Mouse (Mus musculus): ENCODE measurements around the gene Hormad1. TPM values are rescaled to one million over a fixed set of nuclear protein-coding genes. Genes with fewer than 3 reads are reported as not detected.
"Not testable (repeated sequence)": the region's sequence is repeated elsewhere in the genome, so short reads cannot be mapped to it uniquely, and the experiment has no call there.

Hormad1 gene
- total RNA-seq, 2 experiments from 2014 or later: not detected

DNA sequence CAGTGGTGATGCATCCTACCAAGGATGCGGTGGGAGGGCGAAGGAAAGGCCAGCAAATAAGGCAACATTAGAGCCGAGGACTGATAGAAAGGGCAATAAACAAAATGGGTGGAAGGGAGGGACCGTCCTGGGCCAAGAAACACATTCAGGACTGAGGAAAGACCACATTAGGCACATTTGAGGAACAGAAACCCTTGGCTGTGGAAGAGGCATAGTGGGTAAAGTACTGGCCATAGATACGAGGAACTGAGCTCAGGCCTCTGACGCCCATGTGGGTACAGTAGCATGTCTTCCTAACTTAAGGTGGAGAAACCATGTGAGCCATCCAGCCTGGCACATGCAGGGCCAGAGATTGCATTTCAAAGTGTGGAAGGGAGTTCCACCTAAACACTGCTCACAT lies 29.7 kb upstream of the Hormad1 start:
- no peak for DNase-seq (ENCODE audit: extremely low spot score in 1 of 2, low spot score in 2 of 2)
- no peak for TF ChIP-seq CTCF (IDR thresholded peaks at IDR 0.05)
- intact Hi-C loops (cut with DNase I): no loop called here
- Histone ChIP-seq H3K4me3 (no peak overlapping the region), H3K27ac (no peak overlapping the region)

GRCm38 (mm10) chr3:95531025-95531424 lies 28.5 kb upstream of the Hormad1 start:
- Histone ChIP-seq H3K4me3 (no peak overlapping the region), H3K27ac (no peak overlapping the region)
- DNase-seq (ENCODE audit: extremely low spot score in 1 of 2, low spot score in 2 of 2): no peak
- no peak for TF ChIP-seq CTCF (IDR thresholded peaks at IDR 0.05)
- intact Hi-C loops (cut with DNase I): no loop called here

- Histone ChIP-seq H3K4me3 (no peak overlapping the region), H3K27ac (no peak overlapping the region)
- intact Hi-C loops (cut with DNase I): no loop called here
- no peak for TF ChIP-seq CTCF (IDR thresholded peaks at IDR 0.05)
- DNase-seq (ENCODE audit: extremely low spot score in 1 of 2, low spot score in 2 of 2): no peak
Observed at GRCm38 (mm10) chr3:95533364-95533763, 26.1 kb upstream of the Hormad1 start.

GRCm38 (mm10) chr3:95534927-95535326 lies 24.6 kb upstream of the Hormad1 start:
- DNase-seq (ENCODE audit: extremely low spot score in 1 of 2, low spot score in 2 of 2): no peak
- intact Hi-C loops (cut with DNase I): no loop called here
- no peak for TF ChIP-seq CTCF (IDR thresholded peaks at IDR 0.05)
- Histone ChIP-seq H3K27ac (no peak overlapping the region), H3K4me3 (no peak overlapping the region)

DNA sequence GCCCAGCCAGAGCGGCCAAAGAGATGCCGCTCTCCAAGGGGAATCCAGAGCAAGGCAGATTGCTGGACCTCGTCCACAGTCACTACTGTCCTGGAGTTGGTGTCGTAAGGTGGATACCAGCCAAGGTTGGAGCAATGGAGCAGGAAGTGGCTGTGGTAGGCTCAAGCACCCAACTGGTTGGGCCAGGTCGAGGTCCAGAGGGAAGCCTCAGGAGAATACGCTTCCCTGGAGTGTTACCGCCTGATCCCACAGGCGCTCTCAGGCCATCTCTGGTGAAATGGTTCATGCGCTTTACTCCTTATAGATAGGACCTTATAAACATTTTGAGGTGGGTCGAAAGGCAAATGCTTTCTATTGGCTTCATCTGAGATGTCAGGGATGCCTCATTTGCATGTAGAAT lies 20.5 kb upstream of the Hormad1 start:
- H3K27ac ChIP-seq: no peak overlapping the region
- intact Hi-C loops (cut with DNase I): no loop called here
- no peak for DNase-seq (ENCODE audit: extremely low spot score in 1 of 2, low spot score in 2 of 2)
- H3K4me3 ChIP-seq: no peak overlapping the region
- TF ChIP-seq CTCF (IDR thresholded peaks at IDR 0.05): no peak

DNA sequence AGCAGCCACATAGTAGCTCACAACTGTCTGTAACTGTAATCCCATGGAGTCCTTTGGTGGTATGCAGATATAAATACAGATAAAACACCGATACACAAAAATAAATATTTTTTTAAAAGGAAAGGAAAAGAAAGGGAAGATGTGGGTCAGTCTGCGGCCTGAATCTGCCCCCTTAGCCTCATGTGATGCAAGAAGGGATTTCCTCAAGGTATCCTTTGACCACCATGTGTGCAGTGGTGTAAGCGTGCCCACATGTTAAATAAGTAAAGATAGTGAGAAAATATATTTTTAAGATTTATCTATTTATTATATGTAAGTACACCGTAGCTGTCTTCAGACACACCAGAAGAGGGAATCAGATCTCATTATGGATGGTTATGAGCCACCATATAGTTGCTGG lies 19.6 kb upstream of the Hormad1 start:
- Histone ChIP-seq H3K27ac (no peak overlapping the region), H3K4me3 (no peak overlapping the region)
- no peak for DNase-seq (ENCODE audit: extremely low spot score in 1 of 2, low spot score in 2 of 2)
- TF ChIP-seq CTCF (IDR thresholded peaks at IDR 0.05): no peak
- intact Hi-C loops (cut with DNase I): loop anchor here (10.0 kb wide), 1 partner anchor 125 kb away; no protein-coding TSS in a partner anchor

DNA sequence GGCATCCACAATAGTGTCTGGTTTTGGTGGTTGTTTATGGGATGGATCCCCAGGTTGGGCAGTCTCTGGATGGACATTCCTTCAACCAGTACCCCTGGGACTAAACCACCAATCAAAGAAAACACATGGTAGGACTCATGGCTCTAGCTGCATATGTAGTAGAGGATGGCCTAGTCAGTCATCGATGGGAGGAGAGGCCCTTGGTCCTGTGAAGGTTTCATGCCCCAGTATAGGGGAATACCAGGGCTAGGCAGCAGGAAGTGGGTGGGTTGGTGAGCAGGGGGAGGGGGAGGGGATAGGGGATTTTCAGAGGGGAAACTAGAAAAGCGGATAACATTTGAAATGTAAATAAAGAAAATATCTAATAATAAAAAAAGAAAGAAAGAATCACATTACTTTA lies 18.3 kb upstream of the Hormad1 start:
- not testable (repeated sequence) for H3K4me3 ChIP-seq; DNase-seq (ENCODE audit: extremely low spot score in 1 of 2, low spot score in 2 of 2); H3K27ac ChIP-seq
- intact Hi-C loops (cut with DNase I): loop anchor here (10.0 kb wide), 1 partner anchor 126 kb away; no protein-coding TSS in a partner anchor

GRCm38 (mm10) chr3:95542171-95542570 lies 17.3 kb upstream of the Hormad1 start:
- TF ChIP-seq CTCF (IDR thresholded peaks at IDR 0.05): no peak
- intact Hi-C loops (cut with DNase I): loop anchor here (10.0 kb wide), 1 partner anchor 127 kb away; no protein-coding TSS in a partner anchor
- H3K27ac ChIP-seq: no peak overlapping the region
- DNase-seq (ENCODE audit: extremely low spot score in 1 of 2, low spot score in 2 of 2): no peak
- no peak overlapping the region for H3K4me3 ChIP-seq

- no peak overlapping the region for H3K4me3 ChIP-seq
- intact Hi-C loops (cut with DNase I): loop anchor here (10.0 kb wide), 1 partner anchor 128 kb away; no protein-coding TSS in a partner anchor
- no peak for DNase-seq (ENCODE audit: extremely low spot score in 1 of 2, low spot score in 2 of 2)
- no peak for TF ChIP-seq CTCF (IDR thresholded peaks at IDR 0.05)
- no peak overlapping the region for H3K27ac ChIP-seq
Observed at GRCm38 (mm10) chr3:95542981-95543380, 16.5 kb upstream of the Hormad1 start.

GRCm38 (mm10) chr3:95550176-95550575 lies 9.3 kb upstream of the Hormad1 start:
- intact Hi-C loops (cut with DNase I): no loop called here
- no peak overlapping the region for H3K4me3 ChIP-seq
- no peak for TF ChIP-seq CTCF (IDR thresholded peaks at IDR 0.05)

DNA sequence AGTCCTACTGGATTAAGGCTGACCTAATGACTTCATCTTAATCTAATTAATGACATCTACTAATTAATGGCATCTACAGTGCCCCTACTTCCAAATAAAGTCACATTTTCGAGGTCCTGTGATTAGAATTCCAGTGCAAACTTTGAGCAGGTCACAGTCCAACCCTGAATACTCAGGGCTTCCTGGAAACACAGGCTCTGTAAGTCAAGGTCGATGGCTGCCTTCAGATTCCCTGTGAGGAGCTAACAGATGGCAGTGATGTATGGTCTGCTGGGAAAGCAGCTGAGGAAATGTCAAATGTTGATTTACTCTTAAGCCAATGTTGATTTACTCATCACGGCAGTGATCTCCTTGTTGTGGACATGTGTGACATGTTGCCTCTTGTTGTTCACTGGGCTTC lies 5.5 kb upstream of the Hormad1 start:
- Histone ChIP-seq H3K27ac (no peak overlapping the region), H3K4me3 (no peak overlapping the region)
- DNase-seq (ENCODE audit: extremely low spot score in 1 of 2, low spot score in 2 of 2): no peak
- no peak for TF ChIP-seq CTCF (IDR thresholded peaks at IDR 0.05)
- intact Hi-C loops (cut with DNase I): no loop called here

More at GRCm38 (mm10) chr3:95550176-95550575, 9.3 kb upstream of the Hormad1 start:
- H3K27ac ChIP-seq: no peak overlapping the region
- no peak for DNase-seq (ENCODE audit: extremely low spot score in 1 of 2, low spot score in 2 of 2)

DNA sequence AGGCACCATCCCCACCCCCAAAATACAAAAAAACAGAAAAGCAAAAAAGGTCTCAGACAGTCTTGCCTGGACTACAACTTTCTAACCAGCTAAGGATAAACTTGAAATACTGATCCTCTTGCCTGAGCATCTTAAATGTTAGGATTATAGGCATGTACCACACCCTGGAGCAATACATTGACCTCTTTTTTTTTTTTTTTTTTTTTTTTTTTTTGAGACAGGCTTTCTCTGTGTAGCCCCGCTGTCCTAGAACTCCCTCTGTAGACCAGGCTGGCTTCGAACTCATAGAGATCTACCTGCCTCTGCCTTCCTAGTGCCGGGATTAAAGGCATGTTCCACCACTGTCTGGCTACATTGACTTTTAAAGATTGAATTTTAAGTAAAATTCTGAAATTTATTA lies 1.3 kb downstream of the Hormad1 start:
- intact Hi-C loops (cut with DNase I): no loop called here
- no peak for TF ChIP-seq CTCF (IDR thresholded peaks at IDR 0.05)
- Histone ChIP-seq H3K27ac (no peak overlapping the region), H3K4me3 (no peak overlapping the region)
- DNase-seq (ENCODE audit: extremely low spot score in 1 of 2, low spot score in 2 of 2): no peak

- intact Hi-C loops (cut with DNase I): no loop called here
- no peak for DNase-seq (ENCODE audit: extremely low spot score in 1 of 2, low spot score in 2 of 2)
- Histone ChIP-seq H3K4me3 (no peak overlapping the region), H3K27ac (no peak overlapping the region)
- TF ChIP-seq CTCF (IDR thresholded peaks at IDR 0.05): no peak
Observed at GRCm38 (mm10) chr3:95561826-95562225, 2.3 kb downstream of the Hormad1 start.
